Mouse (Mus musculus): Measurements from ENCODE around the gene Tmem214. TPM values are rescaled to one million over a fixed set of nuclear protein-coding genes. Genes with fewer than 3 reads are reported as not detected.

Gene Tmem214
- polyA plus RNA-seq (2021): 82.6 TPM

- in situ Hi-C loops (cut with MboI; ENCODE audit: low pct_unique_long_range_greater_than_20kb): loop anchor here (10.0 kb wide), 1 partner anchor 53 kb away; the partner anchor contains the start of gene Mapre3
- POLR2A ChIA-PET: interaction anchor here (2.6 kb wide), 1 partner anchor 13 kb away, joined by 6 read pairs; no protein-coding TSS in a partner anchor
- no peak for DNase-seq (ENCODE audit: low read depth, low spot score)
- H3K27me3 ChIP-seq: no peaks in the 10 kb centered on the region
- CTCF ChIA-PET: no interaction called here
- TF ChIP-seq CTCF (IDR thresholded peaks at IDR 0.05): no peak
- ATAC-seq: no peak
These were observed at the start of gene Tmem214 for GRCm38 (mm10) chr5:30867712-30868111. TSS of gene Tmem214 (plus strand) at chr5:30868012.

- TF ChIP-seq CTCF (IDR thresholded peaks at IDR 0.05): no peak
- POLR2A ChIA-PET: no interaction called here
- in situ Hi-C loops (cut with MboI; ENCODE audit: low pct_unique_long_range_greater_than_20kb): loop anchor here (10.0 kb wide), 1 partner anchor 46 kb away; the partner anchor contains the start of gene Tmem214
- CTCF ChIA-PET: interaction anchor here (1.3 to 1.9 kb wide), 3 partner anchors 11 to 35 kb away, joined by 3 to 7 read pairs (median 3); no protein-coding TSS in a partner anchor
- ATAC-seq: no peak
- H3K27me3 ChIP-seq: no peaks in the 10 kb centered on the region
- DNase-seq (ENCODE audit: low read depth, low spot score): no peak
These were observed 49.0 kb upstream of the Tmem214 start for GRCm38 (mm10) chr5:30818758-30819309.

- DNase-seq (ENCODE audit: low read depth, low spot score) (no peak), ATAC-seq (no peak)
- no peak for TF ChIP-seq CTCF (IDR thresholded peaks at IDR 0.05)
- CTCF ChIA-PET: no interaction called here
- POLR2A ChIA-PET: no interaction called here
- no peaks in the 10 kb centered on the region for H3K27me3 ChIP-seq
- in situ Hi-C loops (cut with MboI; ENCODE audit: low pct_unique_long_range_greater_than_20kb): no loop called here
These were observed 45.1 kb upstream of the Tmem214 start for GRCm38 (mm10) chr5:30822689-30823088.

GRCm38 (mm10) chr5:30823091-30823490 lies 44.7 kb upstream of the Tmem214 start:
- ChIA-PET CTCF (no interaction called here), POLR2A (no interaction called here)
- ATAC-seq (no peak), DNase-seq (ENCODE audit: low read depth, low spot score) (no peak)
- TF ChIP-seq CTCF (IDR thresholded peaks at IDR 0.05): no peak
- H3K27me3 ChIP-seq: no peaks in the 10 kb centered on the region
- in situ Hi-C loops (cut with MboI; ENCODE audit: low pct_unique_long_range_greater_than_20kb): no loop called here

- no peak for TF ChIP-seq CTCF (IDR thresholded peaks at IDR 0.05)
- in situ Hi-C loops (cut with MboI; ENCODE audit: low pct_unique_long_range_greater_than_20kb): no loop called here
- DNase-seq (ENCODE audit: low read depth, low spot score) (no peak), ATAC-seq (no peak)
- ChIA-PET CTCF (no interaction called here), POLR2A (interaction anchor here (1.0 kb wide), 1 partner anchor 9 kb away, joined by 3 read pairs; no protein-coding TSS in a partner anchor)
- no peaks in the 10 kb centered on the region for H3K27me3 ChIP-seq
These were observed 43.5 kb upstream of the Tmem214 start for GRCm38 (mm10) chr5:30824124-30824988.

- CTCF ChIA-PET: no interaction called here
These were observed 42.6 kb upstream of the Tmem214 start for GRCm38 (mm10) chr5:30825166-30825565.

GRCm38 (mm10) chr5:30825821-30826220 lies 42.0 kb upstream of the Tmem214 start:
- no peak for ATAC-seq
- in situ Hi-C loops (cut with MboI; ENCODE audit: low pct_unique_long_range_greater_than_20kb): no loop called here
- POLR2A ChIA-PET: no interaction called here

More at GRCm38 (mm10) chr5:30825166-30825565, 42.6 kb upstream of the Tmem214 start:
- H3K27me3 ChIP-seq: no peaks in the 10 kb centered on the region
- no peak for DNase-seq (ENCODE audit: low read depth, low spot score)
- in situ Hi-C loops (cut with MboI; ENCODE audit: low pct_unique_long_range_greater_than_20kb): no loop called here
- POLR2A ChIA-PET: interaction anchor here (1.0 kb wide), 1 partner anchor 10 kb away, joined by 3 read pairs; no protein-coding TSS in a partner anchor
- TF ChIP-seq CTCF (IDR thresholded peaks at IDR 0.05): no peak
- ATAC-seq: no peak

GRCm38 (mm10) chr5:30833416-30833815 lies 34.4 kb upstream of the Tmem214 start:
- in situ Hi-C loops (cut with MboI; ENCODE audit: low pct_unique_long_range_greater_than_20kb): no loop called here
- ChIA-PET POLR2A (no interaction called here), CTCF (interaction anchor here (1.0 to 1.7 kb wide), 4 partner anchors 15 to 29 kb away, joined by 3 to 4 read pairs (median 3); no protein-coding TSS in a partner anchor)
- no peaks in the 10 kb centered on the region for H3K27me3 ChIP-seq
- ATAC-seq: no peak
- no peak for TF ChIP-seq CTCF (IDR thresholded peaks at IDR 0.05)
- no peak for DNase-seq (ENCODE audit: low read depth, low spot score)

More at GRCm38 (mm10) chr5:30825821-30826220, 42.0 kb upstream of the Tmem214 start:
- CTCF ChIA-PET: no interaction called here
- no peak for TF ChIP-seq CTCF (IDR thresholded peaks at IDR 0.05)
- no peak for DNase-seq (ENCODE audit: low read depth, low spot score)
- no peaks in the 10 kb centered on the region for H3K27me3 ChIP-seq

- no peak for DNase-seq (ENCODE audit: low read depth, low spot score)
- in situ Hi-C loops (cut with MboI; ENCODE audit: low pct_unique_long_range_greater_than_20kb): loop anchor here (5.0 kb wide), 1 partner anchor 32 kb away; no protein-coding TSS in a partner anchor
- POLR2A ChIA-PET: interaction anchor here (1.1 kb wide), 1 partner anchor 19 kb away, joined by 3 read pairs; no protein-coding TSS in a partner anchor
- no peak for ATAC-seq
- TF ChIP-seq CTCF (IDR thresholded peaks at IDR 0.05): no peak
- H3K27me3 ChIP-seq: no peaks in the 10 kb centered on the region
- CTCF ChIA-PET: interaction anchor here (0.8 kb wide), 1 partner anchor 22 kb away, joined by 3 read pairs; no protein-coding TSS in a partner anchor
These were observed 28.1 kb upstream of the Tmem214 start for GRCm38 (mm10) chr5:30839731-30840130.

- no peak for DNase-seq (ENCODE audit: low read depth, low spot score)
- no peak for TF ChIP-seq CTCF (IDR thresholded peaks at IDR 0.05)
These were observed 25.9 kb upstream of the Tmem214 start for GRCm38 (mm10) chr5:30841896-30842295.

More at GRCm38 (mm10) chr5:30841896-30842295, 25.9 kb upstream of the Tmem214 start:
- in situ Hi-C loops (cut with MboI; ENCODE audit: low pct_unique_long_range_greater_than_20kb): loop anchor here (5.0 kb wide), 1 partner anchor 35 kb away; no protein-coding TSS in a partner anchor
- ChIA-PET CTCF (interaction anchor here (1.0 to 1.5 kb wide), 2 partner anchors 12 to 36 kb away, joined by 3 read pairs; no protein-coding TSS in a partner anchor), POLR2A (no interaction called here)
- no peaks in the 10 kb centered on the region for H3K27me3 ChIP-seq
- ATAC-seq: no peak

Measured in Patski (cell line).